Mouse (Mus musculus) MEL (cell line): ENCODE results near the gene Gm10964.

ENCODE experiments used
- CTCF ChIP-seq, 3 experiments: IDR thresholded peaks in 2 of 3; conservative IDR thresholded peaks in 1 of 3; 2 replicates each; pipeline ENCODE4 v1.5.1; 2011 to 2012; ENCODE audit warnings: low read length in 3 of 3, low read depth in 2 of 3, mild to moderate bottlenecking in 2 of 3, improper control_type of control experiment in 1 of 3, inconsistent platforms in 1 of 3, mixed read lengths in 1 of 3, moderate library complexity in 1 of 3; ENCODE audit not compliant: control insufficient read depth in 1 of 3, insufficient read depth in 1 of 3, poor library complexity in 1 of 3, severe bottlenecking in 1 of 3
- MAX ChIP-seq: IDR thresholded peaks from 2 replicates; pipeline ENCODE4 v1.6.1; 2011; ENCODE audit warnings: low read length, improper control_type of control experiment
- MXI1 ChIP-seq: IDR thresholded peaks from 2 replicates; pipeline ENCODE4 v1.6.1; 2011; ENCODE audit warnings: mild to moderate bottlenecking, low read depth, low read length, improper control_type of control experiment
- POLR2A ChIP-seq, 2 experiments: IDR thresholded peaks; 2 replicates each; pipeline ENCODE4 v1.6.1; 2011 to 2012; ENCODE audit warnings: low read length in 2 of 2, mild to moderate bottlenecking in 2 of 2, control low read depth in 1 of 2, improper control_type of control experiment in 1 of 2, low read depth in 1 of 2, moderate library complexity in 1 of 2; ENCODE audit not compliant: control insufficient read depth in 1 of 2, insufficient read depth in 1 of 2, poor library complexity in 1 of 2
- POLR2AphosphoS2 ChIP-seq: IDR thresholded peaks from 2 replicates; pipeline ENCODE4 v1.6.1; 2011; ENCODE audit warnings: low read length, improper control_type of control experiment
- POLR2AphosphoS5 ChIP-seq: IDR thresholded peaks from 2 replicates; pipeline ENCODE4 v1.6.1; 2012; ENCODE audit warnings: low read depth, borderline replicate concordance, mild to moderate bottlenecking, inconsistent platforms, low read length, moderate library complexity, mixed read lengths
- USF1 ChIP-seq: IDR thresholded peaks from 2 replicates; pipeline ENCODE4 v1.6.1; 2014; ENCODE audit warnings: low read depth, mild to moderate bottlenecking, inconsistent platforms, low read length, improper control_type of control experiment, moderate library complexity
- USF2 ChIP-seq, 2 experiments: IDR thresholded peaks; 2 replicates each; pipeline ENCODE4 v1.6.1; 2011 to 2012; ENCODE audit warnings: improper control_type of control experiment in 2 of 2, low read length in 2 of 2, borderline replicate concordance in 1 of 2, inconsistent platforms in 1 of 2, low read depth in 1 of 2, mild to moderate bottlenecking in 1 of 2; ENCODE audit not compliant: insufficient read depth in 1 of 2

GRCm38 (mm10) chr3:103766789-103767188 is 27.6 kb downstream of the Gm10964 start:
- TF ChIP-seq POLR2A (IDR thresholded peaks at IDR 0.05; ENCODE audit: control insufficient read depth in 1 of 2, insufficient read depth in 1 of 2, low read depth in 1 of 2, low read length in 2 of 2, poor library complexity in 1 of 2) = no peak
- no peak for TF ChIP-seq POLR2AphosphoS5
- no peak for TF ChIP-seq CTCF (IDR thresholded peaks at IDR 0.05 in 2 of 3, conservative IDR thresholded peaks at IDR 0.05 in 1 of 3; ENCODE audit: control insufficient read depth in 1 of 3, insufficient read depth in 1 of 3, low read depth in 2 of 3, low read length in 3 of 3, poor library complexity in 1 of 3, severe bottlenecking in 1 of 3)
- TF ChIP-seq MAX = no peak
- no peak for TF ChIP-seq POLR2AphosphoS2
- TF ChIP-seq USF1 = no peak
- no peak for TF ChIP-seq MXI1
- TF ChIP-seq USF2 (IDR thresholded peaks at IDR 0.05; ENCODE audit: borderline replicate concordance in 1 of 2, insufficient read depth in 1 of 2, low read depth in 1 of 2, low read length in 2 of 2) = no peak
